Mouse (Mus musculus) embryonic facial prominence, embryonic 14.5 days (tissue): Measurements from ENCODE around the gene Gm49425. TPM values are rescaled to one million over a fixed set of nuclear protein-coding genes. Genes with fewer than 3 reads are reported as not detected.

Source experiments
- ATAC-seq: fragments of 200-750 bp; cut with Nextera tagmentation; 2 replicates; pipeline ENCODE4 v1.8.0; 2017; ENCODE audit warnings: low read depth, moderate number of reproducible peaks, moderate TSS enrichment
- DNase-seq: peaks from one replicate; pipeline ENCODE4 v3.0.0-alpha.2; 2015; ENCODE audit warnings: low spot score
- H3K27ac ChIP-seq: fragments of 300-500 bp; sonication (generic); replicated peaks from 2 replicates; pipeline ENCODE4 v1.5.1; 2014; ENCODE audit warnings: low read depth, mild to moderate bottlenecking, low read length, moderate library complexity
- H3K27me3 ChIP-seq: fragments of 300-500 bp; sonication (generic); replicated peaks from 2 replicates; pipeline ENCODE4 v1.6.1; 2014; ENCODE audit warnings: low read length; ENCODE audit not compliant: control insufficient read depth, insufficient read depth
- H3K36me3 ChIP-seq: fragments of 300-500 bp; sonication (generic); 2 replicates; pipeline ENCODE4 v1.6.1; 2014; ENCODE audit warnings: low read length, mixed read lengths; ENCODE audit not compliant: control insufficient read depth, insufficient read depth
- H3K4me1 ChIP-seq: fragments of 300-500 bp; sonication (generic); 2 replicates; pipeline ENCODE4 v1.6.1; 2014; ENCODE audit warnings: antibody characterized with exemption, low read length; ENCODE audit not compliant: control insufficient read depth, insufficient read depth
- H3K4me2 ChIP-seq: fragments of 300-500 bp; sonication (generic); 2 replicates; pipeline ENCODE4 v1.6.1; 2014; ENCODE audit warnings: low read depth, mild to moderate bottlenecking, low read length, moderate library complexity, mixed read lengths
- H3K4me3 ChIP-seq: fragments of 300-500 bp; sonication (generic); 2 replicates; pipeline ENCODE4 v1.5.1; 2014; ENCODE audit warnings: low read depth, mild to moderate bottlenecking, low read length
- H3K9ac ChIP-seq: fragments of 300-500 bp; sonication (generic); 2 replicates; pipeline ENCODE4 v1.6.1; 2014; ENCODE audit warnings: low read depth, mild to moderate bottlenecking, low read length, moderate library complexity, mixed read lengths
- H3K9me3 ChIP-seq: fragments of 300-500 bp; sonication (generic); 2 replicates; pipeline ENCODE4 v1.6.1; 2016; ENCODE audit warnings: low read length; ENCODE audit not compliant: control insufficient read depth
- WGBS: fragments of 180-500 bp; shearing (Covaris S2); extraction: QIAGEN DNeasy Blood & Tissue Kit; methylation state at CpG from one replicate; pipeline ENCODE4 v1.1.7; 2014; 5-methylcytosine and 5-hydroxymethylcytosine counted together
- polyA plus RNA-seq: library from polyadenylated mRNA; unstranded; fragments of >200 nt; fragmentation: Nextera tagmentation; extraction: Ambion mirVana; gene quantifications from 2 replicates; pipeline ENCODE4 v1.2.1, GENCODE M21; 2014

Gene Gm49425
- polyA plus RNA-seq, 1 experiment from 2014 or later: 1.6 TPM

DNA sequence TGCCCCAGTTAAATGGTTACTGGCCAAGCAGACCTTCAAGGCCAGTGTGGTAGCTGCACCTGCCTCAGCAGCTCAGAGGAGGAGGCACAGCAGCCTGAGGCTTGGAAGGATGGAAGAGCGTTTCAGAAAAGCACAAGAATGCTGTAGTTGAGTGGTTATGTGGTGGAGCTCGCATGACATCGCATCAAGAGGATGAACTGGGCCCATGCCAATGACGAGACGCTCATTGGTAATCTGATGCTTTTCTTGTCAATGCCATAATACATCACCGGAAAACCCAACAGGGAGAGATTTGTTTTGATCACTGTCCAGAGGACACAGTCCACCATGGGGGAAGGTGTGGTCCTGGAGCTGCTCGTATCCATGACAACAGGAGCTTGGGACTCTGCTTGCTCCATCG is 21.8 kb downstream of the Gm49425 start:
- no peak overlapping the region for H3K4me3 ChIP-seq
- H3K9ac ChIP-seq: no peak overlapping the region
- DNase-seq: no peak
- H3K9me3 ChIP-seq: no peaks in the 10 kb centered on the region
- no peak overlapping the region for H3K27ac ChIP-seq
- no peak for ATAC-seq
- no peaks in the 10 kb centered on the region for H3K36me3 ChIP-seq
- H3K4me2 ChIP-seq: no peak overlapping the region
- H3K27me3 ChIP-seq: no peaks in the 10 kb centered on the region
- no peaks in the 10 kb centered on the region for H3K4me1 ChIP-seq
- WGBS: 64% methylated on average over 8 of the region's 8 CpGs

DNA sequence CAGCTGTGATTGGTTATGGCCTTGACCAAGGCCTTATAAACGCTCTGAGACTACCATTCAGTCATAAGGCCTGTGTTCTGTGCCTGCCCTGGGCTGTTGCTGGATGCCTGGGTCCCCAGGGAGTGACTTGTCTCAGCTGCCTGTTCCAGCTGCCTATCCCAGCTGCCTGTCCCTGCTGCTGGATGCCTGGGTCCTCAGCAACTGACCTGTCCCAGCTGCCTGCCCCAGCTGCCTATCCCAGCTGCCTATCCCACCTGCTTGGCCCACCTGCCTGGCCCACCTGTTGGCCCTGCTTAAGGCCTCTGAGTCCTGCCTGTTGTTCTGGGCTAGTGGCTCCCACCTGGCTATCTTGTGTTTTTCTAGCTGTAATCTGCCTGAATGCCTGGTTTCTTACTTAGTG is 22.9 kb downstream of the Gm49425 start:
- H3K4me1 ChIP-seq: no peaks in the 10 kb centered on the region
- H3K9me3 ChIP-seq: no peaks in the 10 kb centered on the region
- no peaks in the 10 kb centered on the region for H3K36me3 ChIP-seq
- H3K4me2 ChIP-seq: no peak overlapping the region
- 57% methylated on average over 1 of the region's 1 CpGs for WGBS
- ATAC-seq: no peak
- no peaks in the 10 kb centered on the region for H3K27me3 ChIP-seq
- no peak overlapping the region for H3K27ac ChIP-seq
- no peak for DNase-seq
- no peak overlapping the region for H3K4me3 ChIP-seq
- H3K9ac ChIP-seq: no peak overlapping the region

DNA sequence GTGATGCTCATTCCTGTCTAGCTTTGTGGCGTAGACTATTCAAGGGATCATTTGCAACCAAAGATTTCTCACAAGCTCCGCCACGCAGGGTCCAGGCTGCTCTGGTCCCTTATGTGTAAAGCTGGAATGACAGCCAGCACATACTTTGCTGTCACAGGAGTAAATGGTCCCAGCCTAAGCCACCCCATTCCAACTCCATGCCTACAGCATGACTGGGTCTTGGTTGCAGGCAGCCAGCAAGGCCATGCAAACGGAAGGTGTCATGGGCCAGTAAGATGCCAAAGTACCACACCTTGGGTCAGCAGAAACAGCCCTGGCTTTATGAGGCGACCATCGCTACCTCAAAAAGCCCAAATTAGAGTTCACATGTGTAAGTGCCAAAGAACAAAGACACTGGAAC is 23.3 kb downstream of the Gm49425 start:
- no peak for ATAC-seq
- Histone ChIP-seq H3K4me1 (no peaks in the 10 kb centered on the region), H3K27me3 (no peaks in the 10 kb centered on the region), H3K9ac (no peak overlapping the region), H3K9me3 (no peaks in the 10 kb centered on the region), H3K4me2 (no peak overlapping the region), H3K36me3 (no peaks in the 10 kb centered on the region), H3K27ac (no peak overlapping the region), H3K4me3 (no peak overlapping the region)
- WGBS: 85% methylated on average over 6 of the region's 6 CpGs
- DNase-seq: no peak

DNA sequence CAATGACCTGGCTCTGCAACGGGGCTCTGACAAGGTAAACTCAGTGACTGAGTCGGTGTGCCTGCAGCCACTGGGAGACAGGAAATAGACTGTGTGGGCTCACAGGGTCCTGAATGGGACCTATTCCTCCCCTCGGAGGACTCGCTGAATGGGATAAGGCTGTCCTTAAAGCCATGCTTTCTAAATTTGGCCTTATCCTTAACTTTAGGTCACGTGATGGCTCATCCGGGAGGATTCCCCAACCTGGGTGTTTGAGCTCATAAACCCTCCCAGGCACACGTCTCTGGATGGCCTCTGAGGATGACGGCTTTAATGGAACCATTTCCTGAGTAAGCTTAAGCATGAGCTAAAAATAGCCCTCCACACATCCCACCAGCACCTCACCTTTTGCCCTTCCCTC is 24.3 kb downstream of the Gm49425 start:
- no peak overlapping the region for H3K4me3 ChIP-seq
- ATAC-seq (no peak), DNase-seq (no peak)
- no peaks in the 10 kb centered on the region for H3K36me3 ChIP-seq
- no peaks in the 10 kb centered on the region for H3K9me3 ChIP-seq
- 56% methylated on average over 8 of the region's 8 CpGs for WGBS
- H3K9ac ChIP-seq: no peak overlapping the region
- no peak overlapping the region for H3K27ac ChIP-seq
- no peaks in the 10 kb centered on the region for H3K4me1 ChIP-seq
- no peak overlapping the region for H3K4me2 ChIP-seq
- no peaks in the 10 kb centered on the region for H3K27me3 ChIP-seq

DNA sequence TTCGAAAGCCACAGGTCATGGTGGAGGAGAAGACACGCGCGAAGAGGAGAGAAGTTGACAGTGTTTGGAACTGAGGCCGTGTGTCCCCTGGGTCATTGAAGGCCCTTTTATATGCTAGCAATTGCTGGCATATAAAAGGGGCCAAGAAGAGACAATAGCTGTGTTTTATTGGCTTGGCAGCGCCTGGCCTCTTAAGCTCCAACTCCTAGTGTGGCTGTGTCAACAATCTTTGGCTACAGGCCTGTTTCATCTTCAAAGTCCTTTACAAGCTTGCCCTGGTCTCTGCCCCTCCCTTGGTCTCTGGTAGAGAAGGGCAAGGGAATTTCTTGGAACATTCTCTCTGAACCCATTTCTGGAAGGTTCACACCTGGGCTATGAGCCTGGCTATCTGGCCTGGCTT is 25.6 kb downstream of the Gm49425 start, which contains the start of gene Krt83:
TSS of gene Krt83 (minus strand) at position 82 of the 400 bp plus-strand sequence.
- ATAC-seq: no peak
- WGBS: 90% methylated on average over 6 of the region's 6 CpGs

DNA sequence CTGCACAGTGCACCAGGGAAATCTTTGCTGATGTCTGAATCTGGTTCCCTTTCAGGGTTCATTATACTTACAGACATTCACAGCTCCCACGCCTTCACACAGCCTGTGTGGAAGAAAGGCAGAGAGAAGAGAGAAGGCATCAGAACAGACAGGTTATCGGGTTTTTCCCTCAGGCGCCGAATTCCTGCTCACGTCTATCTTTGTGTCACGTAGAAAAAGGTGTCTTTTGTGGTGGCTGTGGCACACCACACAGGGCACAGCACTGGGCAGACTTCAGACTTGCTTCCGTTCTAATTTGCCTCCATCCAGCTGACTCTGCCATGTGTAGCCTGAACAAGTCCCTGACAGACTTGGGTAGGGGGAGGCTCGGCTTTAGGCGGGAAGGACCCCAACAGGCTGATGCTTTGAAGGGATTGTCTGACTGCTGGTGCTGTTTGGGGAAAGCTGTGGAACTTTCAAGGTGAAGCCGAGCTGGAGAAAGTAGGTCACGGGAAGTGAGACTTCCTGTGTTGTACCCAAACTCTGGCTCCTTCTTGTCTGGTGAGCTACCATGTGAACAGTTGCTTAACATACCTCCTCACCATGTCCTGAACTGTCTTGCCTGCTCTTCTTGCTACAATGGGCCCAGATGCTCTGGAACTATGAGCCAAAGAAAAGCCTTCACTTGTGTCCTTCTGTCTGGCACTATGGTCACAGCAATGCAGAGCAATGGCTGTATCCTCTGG is 31.0 kb downstream of the Gm49425 start:
- Histone ChIP-seq H3K27ac (no peak overlapping the region), H3K36me3 (no peaks in the 10 kb centered on the region), H3K9me3 (no peaks in the 10 kb centered on the region), H3K4me3 (no peak overlapping the region), H3K4me2 (no peak overlapping the region), H3K27me3 (no peaks in the 10 kb centered on the region), H3K4me1 (no peaks in the 10 kb centered on the region), H3K9ac (no peak overlapping the region)
- DNase-seq (no peak), ATAC-seq (no peak)
- WGBS: 66% methylated on average over 11 of the region's 11 CpGs

More for the DNA sequence above, 25.6 kb downstream of the Gm49425 start, which contains the start of gene Krt83:
- H3K4me3 ChIP-seq: no peak within 1 kb of the TSS
- DNase-seq: no peak
- H3K27me3 ChIP-seq: no peaks in the 10 kb centered on the region
- no peaks in the 10 kb centered on the region for H3K9me3 ChIP-seq
- H3K9ac ChIP-seq: no peak within 1 kb of the TSS
- H3K27ac ChIP-seq: no peak within 1 kb of the TSS
- H3K4me2 ChIP-seq: no peak within 1 kb of the TSS
- H3K4me1 ChIP-seq: no peaks in the 10 kb centered on the region
- H3K36me3 ChIP-seq: no peaks in the 10 kb centered on the region

DNA sequence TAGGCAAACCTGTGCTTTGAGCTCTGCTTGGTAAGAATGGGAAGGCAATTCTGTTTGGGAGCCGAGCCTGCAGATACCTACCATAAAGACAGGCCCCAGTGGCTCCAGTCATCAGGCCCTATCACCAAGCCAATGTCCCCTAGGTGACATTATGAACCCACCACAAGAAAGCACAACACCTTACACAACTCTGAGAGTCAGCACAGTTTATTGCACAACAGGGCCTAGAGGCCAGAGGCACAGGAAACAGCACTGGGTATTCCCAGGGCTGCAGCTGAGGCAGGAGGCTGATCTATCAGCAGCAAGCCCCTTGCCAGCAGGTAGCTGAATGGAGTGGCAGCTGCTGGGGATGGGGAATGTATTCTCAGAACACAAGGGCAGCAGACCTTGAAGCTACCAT is 32.1 kb downstream of the Gm49425 start:
- H3K27me3 ChIP-seq: no peaks in the 10 kb centered on the region
- ATAC-seq (no peak), DNase-seq (no peak)
- H3K4me2 ChIP-seq: no peak overlapping the region
- H3K9ac ChIP-seq: no peak overlapping the region
- no peaks in the 10 kb centered on the region for H3K9me3 ChIP-seq
- no peaks in the 10 kb centered on the region for H3K36me3 ChIP-seq
- H3K4me1 ChIP-seq: no peaks in the 10 kb centered on the region
- WGBS: 89% methylated on average over 1 of the region's 1 CpGs
- no peak overlapping the region for H3K4me3 ChIP-seq
- H3K27ac ChIP-seq: no peak overlapping the region

DNA sequence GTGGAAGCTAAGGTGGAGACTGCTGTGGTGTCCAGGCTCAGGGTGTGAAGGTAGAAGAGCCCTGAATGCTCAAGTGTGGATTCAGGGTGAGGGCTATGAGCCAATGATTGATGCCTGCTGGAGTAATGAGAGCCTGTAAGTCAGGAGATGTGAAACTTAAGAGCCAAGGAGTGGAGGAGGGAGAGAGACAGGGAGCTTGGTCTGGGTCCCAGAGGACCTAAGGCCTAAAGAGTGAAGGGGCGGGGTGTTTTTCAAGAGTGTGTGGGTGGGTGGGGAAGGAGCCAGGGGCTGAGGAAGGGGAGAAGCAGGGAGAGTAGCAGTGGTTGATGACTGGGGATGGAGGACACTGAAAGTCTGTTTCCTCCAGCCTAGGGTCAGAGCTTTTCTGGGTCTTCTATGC is 33.4 kb downstream of the Gm49425 start:
- no peak overlapping the region for H3K27ac ChIP-seq
- no peak overlapping the region for H3K4me2 ChIP-seq
- H3K4me1 ChIP-seq: peaks cover 8% of the 10 kb centered on the region
- H3K4me3 ChIP-seq: no peak overlapping the region
- no peak for ATAC-seq
- H3K27me3 ChIP-seq: peaks cover 6% of the 10 kb centered on the region; the same call in 1 of the 2 replicates
- WGBS: 33% methylated on average over 1 of the region's 1 CpGs
- no peaks in the 10 kb centered on the region for H3K9me3 ChIP-seq
- no peak for DNase-seq
- H3K9ac ChIP-seq: no peak overlapping the region
- H3K36me3 ChIP-seq: no peaks in the 10 kb centered on the region

DNA sequence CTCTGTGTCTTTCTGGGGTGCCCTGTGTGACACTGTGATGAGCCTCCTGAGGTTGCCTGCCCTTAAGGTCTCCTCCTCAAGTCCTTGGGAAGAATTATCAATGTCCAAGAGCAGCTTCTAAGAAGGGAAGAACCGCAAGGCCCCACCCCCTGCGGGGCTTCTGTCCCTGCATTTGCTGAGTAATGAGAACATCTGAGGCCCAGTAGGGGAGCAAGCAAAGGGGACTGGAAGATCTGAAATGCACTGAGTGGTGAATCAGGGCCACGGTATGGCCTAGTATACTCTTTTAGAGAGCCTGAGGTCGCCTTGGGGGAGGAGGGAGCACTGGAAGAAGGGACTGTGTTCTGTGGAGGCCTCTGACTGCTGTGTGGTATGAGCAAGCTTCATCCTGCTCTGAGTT is 35.0 kb downstream of the Gm49425 start:
- no peaks in the 10 kb centered on the region for H3K36me3 ChIP-seq
- peaks cover 8% of the 10 kb centered on the region for H3K4me1 ChIP-seq
- H3K27me3 ChIP-seq: peaks cover 7% of the 10 kb centered on the region; the same call in 1 of the 2 replicates
- no peak for DNase-seq
- no peaks in the 10 kb centered on the region for H3K9me3 ChIP-seq
- 39% methylated on average over 4 of the region's 4 CpGs for WGBS
- H3K27ac ChIP-seq: no peak overlapping the region
- H3K4me3 ChIP-seq: no peak overlapping the region
- H3K9ac ChIP-seq: no peak overlapping the region
- no peak for ATAC-seq
- no peak overlapping the region for H3K4me2 ChIP-seq
